Mouse (Mus musculus) fat pad, adult 2 months (tissue): ENCODE data around the gene Abraxas1.

Source experiments
- DNase-seq: peaks from one replicate; pipeline ENCODE4 v3.0.0-alpha.2; 2011; ENCODE audit warnings: low read depth, low spot score; ENCODE audit errors: extremely low read depth

Gene Abraxas1

DNA sequence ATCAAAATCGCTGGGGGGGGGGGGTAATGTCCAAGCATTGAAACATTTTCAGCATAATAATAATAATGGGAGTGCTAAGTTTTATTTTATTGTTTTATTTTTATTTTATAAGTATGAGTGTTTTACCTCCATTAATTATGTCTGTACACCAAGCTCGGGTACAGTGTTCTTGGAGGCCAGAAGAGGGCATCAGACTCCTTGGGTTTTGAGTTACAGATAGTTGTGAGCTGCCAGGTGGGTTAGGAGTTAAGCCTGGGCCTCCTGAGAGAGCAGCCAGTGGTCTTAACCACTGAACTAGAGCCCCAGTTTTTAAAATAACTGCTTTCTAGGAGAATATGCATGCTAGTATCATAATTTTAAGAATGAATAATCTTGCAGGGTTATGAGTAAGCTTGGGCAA is 5.2 kb upstream of the Abraxas1 start:
- no peak for DNase-seq

DNA sequence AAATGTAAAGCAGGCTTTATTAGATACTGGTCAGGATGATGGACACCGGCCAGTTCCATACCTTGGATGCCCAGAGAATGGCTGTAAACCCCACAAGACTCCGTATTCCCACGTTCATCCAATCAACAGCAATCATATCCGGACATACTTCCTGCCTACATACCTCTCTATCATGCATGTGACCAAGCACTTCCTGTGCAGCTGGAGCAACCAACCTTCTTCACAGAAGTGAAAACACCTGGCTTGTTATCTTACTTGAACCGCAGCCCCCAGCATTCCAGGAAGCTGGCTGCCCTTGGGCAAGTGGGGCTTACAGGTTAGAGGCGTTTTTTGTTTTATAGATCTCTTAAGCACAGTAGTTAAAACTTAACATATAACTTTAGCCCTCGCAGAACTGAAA is 2.1 kb upstream of the Abraxas1 start:
- DNase-seq, result no peak

DNA sequence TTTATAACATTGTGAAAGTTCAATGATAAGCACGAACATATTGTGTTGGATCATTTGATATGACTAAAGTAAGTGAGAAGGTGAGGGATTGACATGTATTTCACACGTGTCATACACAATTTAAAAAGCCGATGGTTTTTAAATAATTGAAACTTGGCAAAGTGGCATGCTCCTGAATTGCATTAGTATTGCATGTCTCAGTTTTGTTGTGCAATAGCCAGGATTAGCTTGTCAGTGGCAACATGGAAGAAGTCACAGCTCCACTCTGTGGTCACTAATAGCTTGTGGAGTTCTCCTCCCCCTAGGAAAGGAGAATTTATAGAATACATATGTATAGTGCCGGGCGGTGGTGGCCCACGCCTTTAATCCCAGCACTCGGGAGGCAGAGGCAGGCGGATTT is 610 bp upstream of the Abraxas1 start:
- DNase-seq, result no peak

DNA sequence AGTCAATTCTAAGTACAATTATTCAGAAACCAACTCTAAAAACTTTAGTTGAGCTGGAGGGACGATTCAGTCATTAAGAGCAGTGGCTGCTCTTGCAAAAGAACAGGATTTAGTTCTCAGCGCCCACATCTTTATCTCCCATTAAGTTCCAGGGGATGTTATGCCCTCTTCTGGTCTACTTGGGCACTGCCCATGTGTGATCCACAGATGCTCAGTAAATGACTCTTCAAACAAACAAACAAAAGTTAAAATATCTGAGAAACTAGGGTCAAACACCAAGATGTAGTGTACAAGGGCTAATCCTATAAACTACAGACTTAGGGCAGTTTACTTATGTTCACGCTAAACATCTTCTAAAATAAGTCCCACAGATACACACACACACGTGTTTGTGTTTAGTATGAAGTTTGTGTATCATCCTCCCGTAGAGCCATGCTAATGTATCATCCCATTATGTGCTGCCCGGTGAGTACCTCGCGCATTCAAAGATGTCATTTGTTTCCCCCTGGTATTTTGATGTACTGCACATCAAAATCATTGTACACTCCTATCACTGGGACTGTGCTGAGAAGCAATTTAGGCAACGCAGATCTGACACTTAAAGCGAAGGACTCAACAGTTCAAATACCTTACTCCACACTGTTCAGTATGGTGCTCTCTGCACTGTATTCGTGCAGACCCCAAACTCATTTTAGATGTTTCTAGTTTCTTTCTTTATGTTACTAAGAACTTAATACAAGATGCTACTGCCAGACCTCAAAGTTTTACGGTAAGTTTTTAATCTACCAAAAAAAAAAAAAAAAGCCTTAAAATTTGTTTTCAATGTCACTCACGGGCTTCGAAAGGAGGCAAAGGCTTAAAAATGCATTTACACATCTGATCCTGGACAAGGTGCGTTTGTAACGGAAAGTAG is 941 bp downstream of the Abraxas1 start:
- no peak for DNase-seq

DNA sequence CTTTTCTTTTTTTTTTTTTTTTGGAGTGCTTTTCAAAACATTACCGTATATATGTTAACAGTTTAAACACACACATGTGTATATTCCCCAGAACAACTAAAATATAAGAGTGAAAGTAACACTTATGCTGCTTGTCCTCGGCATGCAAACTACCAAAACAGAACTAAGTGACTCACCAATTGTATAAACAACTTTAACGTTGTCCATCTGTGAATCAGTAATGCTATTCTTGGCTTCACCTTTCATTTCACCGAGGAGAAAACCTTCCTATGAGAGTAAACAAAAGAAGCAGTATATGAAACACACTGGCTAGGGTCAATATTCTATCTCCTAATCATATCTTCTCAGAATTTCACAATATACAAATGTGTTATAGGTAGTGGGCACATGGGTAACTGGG is 2.4 kb downstream of the Abraxas1 start:
- no peak for DNase-seq

DNA sequence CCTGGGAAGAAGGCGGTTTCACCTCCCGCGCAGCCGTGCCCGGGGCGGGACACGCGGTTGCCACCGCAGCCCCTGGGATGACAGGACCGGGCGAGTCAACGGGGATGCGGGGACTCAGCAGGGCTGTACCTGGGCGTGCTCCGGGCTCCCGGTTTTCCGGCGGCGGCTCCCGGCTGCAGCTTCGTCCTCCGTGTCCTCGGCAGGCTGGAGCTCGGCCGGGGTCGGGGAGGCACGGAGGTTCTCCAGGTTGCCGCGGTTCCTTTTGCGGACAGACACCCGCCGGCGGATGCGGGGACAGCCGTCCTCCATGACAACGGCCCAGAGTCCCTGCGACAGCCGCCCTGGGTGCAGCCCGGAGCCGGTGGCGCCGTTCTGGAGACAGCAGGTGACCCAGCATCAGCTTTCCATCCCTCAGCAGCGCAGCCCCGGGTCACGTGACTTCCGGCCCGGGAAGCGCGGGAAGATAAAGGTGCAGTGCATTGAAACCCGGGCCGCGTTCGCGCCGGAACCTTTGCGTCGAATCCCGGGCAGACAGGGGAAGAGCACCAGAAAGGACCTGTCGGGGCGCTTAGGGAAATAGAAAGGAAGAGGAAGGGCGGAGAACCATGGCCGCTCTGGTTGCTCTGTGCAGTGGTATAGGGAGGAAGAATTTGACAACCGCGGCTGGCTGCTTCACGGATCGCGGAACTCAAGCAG is 22.5 kb downstream of the Abraxas1 start, which contains the start of the genes Helq and Mrps18c:
Gene Helq (minus strand): TSS at position 434 of the 696 bp plus-strand sequence.
Gene Mrps18c (plus strand): TSS at position 463 of the 696 bp plus-strand sequence.
- DNase-seq, result no peak

DNA sequence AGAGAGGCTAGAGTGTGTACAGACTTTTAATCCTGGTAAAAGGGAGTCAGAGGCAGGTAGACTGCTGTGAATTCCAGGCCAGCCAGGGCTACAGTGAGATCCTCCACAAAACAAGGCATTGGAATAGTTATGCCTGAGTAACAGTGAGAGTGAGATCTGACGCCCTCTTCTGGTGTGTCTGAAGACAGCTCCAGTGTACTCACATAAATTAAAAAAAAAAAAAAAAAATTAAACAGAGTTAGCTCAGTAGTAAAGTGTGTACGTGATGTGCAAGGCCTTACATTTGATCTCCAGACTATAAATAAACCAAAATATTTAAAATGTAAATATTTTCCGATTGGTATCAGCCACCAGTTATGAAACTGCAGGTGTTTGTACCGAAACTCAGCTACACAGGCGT is 26.7 kb downstream of the Abraxas1 start:
- DNase-seq, result no peak

DNA sequence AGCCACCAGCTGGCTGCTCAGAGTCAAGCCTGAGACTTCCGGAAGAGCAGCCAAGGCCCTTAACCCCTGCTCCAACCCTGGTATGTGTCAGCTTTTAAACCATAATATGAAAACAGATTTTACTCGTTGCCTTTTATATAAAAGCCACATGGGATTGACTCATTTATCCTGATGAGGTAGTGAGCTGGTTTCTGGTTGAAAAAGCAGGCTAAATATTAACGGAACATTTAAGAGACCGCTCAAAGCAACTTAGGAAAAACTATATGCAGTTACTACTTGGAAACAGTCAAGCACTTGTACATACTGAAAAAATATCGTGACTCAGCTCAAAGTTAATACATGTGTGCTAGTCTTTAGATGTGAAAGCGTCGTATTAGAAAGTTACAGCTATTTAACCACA is 28.5 kb downstream of the Abraxas1 start:
- no peak for DNase-seq

DNA sequence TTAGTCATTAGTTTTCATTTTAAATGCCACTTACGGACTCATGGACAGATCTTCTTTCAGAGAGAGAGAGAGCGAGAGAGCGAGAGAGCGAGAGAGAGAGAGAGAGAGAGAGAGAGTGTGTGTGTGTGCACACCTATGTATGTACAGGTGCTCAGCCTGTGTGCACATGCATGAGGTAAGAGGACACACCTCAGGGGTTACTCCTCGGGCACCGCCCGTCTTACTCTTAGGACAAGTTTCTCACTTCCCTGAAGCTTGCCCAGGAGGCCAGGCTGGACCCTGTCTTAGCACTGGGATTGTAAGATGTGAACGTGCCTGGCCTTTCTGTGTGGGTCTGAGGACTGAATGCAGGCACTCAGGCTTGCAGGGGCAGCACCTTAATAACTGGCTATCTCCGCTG is 33.2 kb downstream of the Abraxas1 start:
- no peak for DNase-seq

DNA sequence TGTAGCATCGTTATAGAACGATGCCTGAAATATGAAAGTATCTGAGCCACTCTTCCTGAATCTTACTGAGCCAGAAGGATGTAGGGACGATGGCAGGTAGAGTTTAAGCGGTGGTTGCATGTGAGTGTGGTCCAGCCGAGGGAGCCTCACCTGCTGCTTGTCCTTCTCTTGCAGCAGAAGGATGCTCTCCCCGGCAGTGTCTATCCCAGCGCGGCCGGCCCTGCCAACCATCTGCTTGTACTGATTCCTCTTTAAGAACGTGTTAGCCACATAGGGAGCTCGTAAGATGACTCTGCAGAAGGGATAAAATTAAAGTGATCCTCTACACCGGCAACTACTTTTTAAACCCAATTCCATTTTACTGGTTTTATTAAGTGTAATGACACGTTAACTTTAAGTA is 41.8 kb downstream of the Abraxas1 start:
- no peak for DNase-seq

DNA sequence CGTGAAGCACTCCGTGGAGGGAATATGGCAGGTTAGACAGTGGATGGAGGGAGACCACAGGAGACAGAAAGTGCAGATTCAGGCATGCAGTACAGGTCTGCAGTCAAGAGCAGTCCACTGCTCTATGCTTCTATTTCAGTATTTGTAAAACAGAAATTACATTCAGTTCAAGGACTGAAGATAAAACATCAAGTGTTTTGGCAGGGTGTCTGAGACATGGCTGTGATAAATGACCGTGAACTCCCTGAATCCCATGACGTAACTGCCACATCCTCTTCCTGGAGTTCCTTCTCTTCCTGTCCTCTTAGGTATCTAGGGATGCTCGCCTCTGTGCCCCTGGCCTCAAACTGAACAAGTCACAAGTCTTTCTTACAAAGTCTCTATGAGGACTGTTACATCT is 43.9 kb downstream of the Abraxas1 start:
- no peak for DNase-seq

DNA sequence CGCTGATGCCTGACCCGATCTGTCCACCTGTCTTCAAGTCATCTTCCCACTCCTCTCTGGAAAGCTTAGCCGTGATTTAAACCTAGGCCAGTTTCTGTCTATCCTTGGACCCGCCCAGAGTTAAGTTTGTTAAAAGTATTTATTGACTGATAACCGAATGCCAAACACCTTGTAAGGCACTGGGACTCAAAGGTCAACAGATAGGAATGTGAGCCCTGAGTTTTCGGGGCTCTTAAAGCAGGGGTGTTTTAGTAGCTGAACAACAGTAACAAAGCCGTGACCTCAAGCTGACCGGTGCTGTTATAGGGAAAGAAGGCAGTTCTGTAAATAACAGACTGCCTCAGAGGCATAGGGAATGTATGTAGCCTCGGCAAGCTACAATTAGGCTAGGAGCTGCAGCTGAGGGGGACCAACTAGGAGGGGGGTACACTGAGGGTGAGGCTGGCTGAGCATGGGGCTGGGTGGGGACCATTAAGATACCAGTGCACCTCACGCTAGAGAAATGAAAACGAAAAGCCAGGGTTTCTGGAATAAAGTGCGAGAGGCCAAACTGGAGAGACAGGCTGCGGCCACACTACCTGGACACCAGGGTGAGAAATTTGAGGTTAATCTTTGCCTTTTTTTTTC is 44.9 kb downstream of the Abraxas1 start:
- no peak for DNase-seq

DNA sequence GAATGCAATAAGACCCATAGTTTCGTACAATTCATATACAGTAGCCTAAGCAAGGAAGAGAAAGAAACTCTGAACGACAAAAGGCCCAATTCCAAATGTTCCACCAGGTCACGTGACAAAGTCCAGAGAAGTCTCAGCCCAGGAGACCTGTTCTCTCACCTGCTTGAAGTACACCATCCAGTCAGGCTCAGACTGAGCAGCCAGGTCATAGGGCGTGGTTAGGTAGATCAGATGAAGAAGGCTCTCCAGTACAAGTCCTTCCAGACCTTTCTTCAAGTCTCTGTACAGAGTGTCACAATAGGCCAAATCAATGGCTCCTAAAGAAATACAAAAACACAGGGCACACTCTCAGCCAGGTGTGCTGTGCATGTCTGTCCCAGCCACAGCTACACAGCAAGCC is 49.2 kb downstream of the Abraxas1 start:
- DNase-seq, result no peak

DNA sequence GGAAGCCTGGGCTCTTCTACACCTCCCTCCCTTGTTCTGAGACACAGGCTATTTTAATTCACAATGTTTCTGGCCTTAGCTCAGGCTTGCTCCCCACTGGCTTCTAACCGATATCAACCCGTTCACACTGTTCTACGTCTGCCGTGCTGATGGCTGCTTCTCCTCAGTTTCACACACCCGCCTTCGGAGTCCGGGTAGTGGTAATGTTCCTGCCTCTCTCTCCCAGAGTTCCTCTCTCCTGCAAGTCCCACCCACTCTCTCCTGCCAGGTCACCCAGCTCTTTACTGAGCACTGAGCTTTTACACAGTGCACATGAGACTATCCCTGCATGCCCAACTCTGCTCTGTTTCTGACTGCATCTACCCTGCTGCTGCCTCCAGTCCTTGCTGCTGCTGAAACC is 54.7 kb downstream of the Abraxas1 start:
- no peak for DNase-seq

DNA sequence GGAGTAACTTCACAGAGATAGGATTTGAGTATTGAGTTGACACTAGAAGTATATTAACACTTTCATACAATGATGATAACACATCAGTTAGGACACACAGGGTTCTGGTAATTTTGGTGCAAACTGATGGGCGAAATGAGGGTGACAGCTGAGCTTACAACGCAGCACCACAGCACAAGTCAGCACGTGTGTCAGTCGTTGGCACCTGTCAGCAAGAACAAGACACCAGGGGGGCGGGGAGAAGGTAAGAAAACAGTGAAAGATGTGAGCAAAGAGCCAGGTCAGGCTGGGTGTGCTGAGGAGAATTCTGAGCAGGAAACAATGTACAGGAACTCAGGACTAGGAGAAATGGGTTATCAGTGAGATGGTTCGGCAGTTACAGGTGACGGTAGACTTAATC is 59.0 kb downstream of the Abraxas1 start:
- DNase-seq, result no peak

DNA sequence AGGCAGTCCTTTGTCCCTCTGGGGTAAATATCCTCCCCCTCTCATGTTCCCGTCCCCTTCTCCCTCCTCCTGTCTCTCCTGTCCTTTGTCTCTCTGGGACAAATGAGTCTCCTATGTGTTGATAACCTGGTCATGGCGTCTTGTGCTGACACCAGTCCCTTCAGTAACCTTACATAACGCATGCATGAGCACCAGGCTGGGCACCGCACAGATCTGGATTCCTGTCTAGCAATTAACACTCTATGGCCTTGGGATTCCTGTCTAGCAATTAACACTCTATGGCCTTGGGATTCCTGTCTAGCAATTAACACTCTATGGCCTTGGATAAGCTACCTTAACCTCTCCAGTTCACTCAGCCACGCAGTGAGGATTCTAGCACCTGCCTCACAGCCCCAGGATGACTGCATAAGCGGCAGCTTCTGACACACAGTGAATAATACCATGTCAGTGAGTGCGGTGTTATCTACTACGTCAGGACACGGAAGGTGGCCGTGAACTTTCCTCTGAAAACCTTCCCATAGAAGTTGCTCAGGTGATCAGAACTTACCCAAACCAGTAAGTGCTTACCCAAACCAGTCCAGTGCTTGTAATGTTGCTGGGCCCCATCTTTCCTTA is 60.6 kb downstream of the Abraxas1 start:
- DNase-seq, result no peak

DNA sequence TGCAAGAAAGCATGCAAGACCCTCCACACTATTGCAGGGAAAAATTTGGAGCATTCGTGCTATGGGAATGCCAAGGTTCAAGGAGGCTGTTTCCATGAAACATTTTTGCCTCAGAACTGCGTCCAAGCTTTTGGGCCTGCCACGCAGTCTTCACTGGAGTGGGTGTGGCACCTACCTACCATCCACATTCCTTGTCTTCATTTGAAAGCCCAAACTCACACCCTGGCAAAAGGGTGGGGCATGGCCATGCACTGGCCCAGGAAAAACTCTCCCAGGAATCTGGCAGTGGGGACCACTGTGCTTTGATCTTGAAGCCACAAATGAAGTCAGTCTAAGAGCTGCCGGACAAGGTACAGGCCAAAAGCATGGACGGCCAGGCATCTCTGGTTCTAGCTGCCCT is 62.6 kb downstream of the Abraxas1 start:
- no peak for DNase-seq
